In genomic region chr1:179863420-179863819, GRCm38 (mm10) we compare ENCODE assay signal across 12 mouse cellular contexts. TPM values are rescaled to one million over a fixed set of nuclear protein-coding genes. Genes with fewer than 3 reads are reported as not detected.
DNase-seq lines count a peak whose midpoint lies in the region; TF ChIP-seq lines count a peak whose summit lies in the region.
"Had no signal": no experiment of that assay in that cellular context is flagged by ENCODE, and none has a peak within 500 bp of the region (broad histone marks: within the 10 kb centered on the region; RNA-seq: fewer than 3 reads in every experiment).

No protein-coding gene starts in this region.

- intact Hi-C loops in heart, postnatal 25 days (cut with DNase I) = loop anchor here (5.0 kb wide), 1 partner anchor 94 kb away; no protein-coding TSS in a partner anchor

- no peaks in the 10 kb centered on the region for H3K9me3 ChIP-seq in ES-E14 (ENCODE audit: control insufficient read depth, insufficient read depth, low read depth, low read length)
- H3K9me3 ChIP-seq: embryonic facial prominence, embryonic 13.5 days had no signal

- 0 out of 2 replicates have a peak overlapping the region, but pooled peaks have one; percentile 53 for H3K27ac ChIP-seq in kidney, adult 2 months (ENCODE audit: insufficient read depth, low read depth, low read length)
- no peak overlapping the region for H3K27ac ChIP-seq in ES-E14 (ENCODE audit: insufficient read depth, low read depth, low read length, poor library complexity, severe bottlenecking)
- H3K27ac ChIP-seq: embryonic facial prominence, embryonic 13.5 days had no signal

- in situ Hi-C loops in ES-E14 (cut with MboI; ENCODE audit: low sequenced_read_pairs in 2 of 2, unreplicated experiment in 2 of 2) = no loop called here

- DNase-seq in kidney, adult 2 months = peak; percentile 69
- no peak for DNase-seq in kidney, adult 11 months
- DNase-seq in 3T3-L1 (ENCODE audit: low read depth, low spot score) (peak; percentile 66), ES-E14 (ENCODE audit: low read depth, low spot score) (no peak)
- peak; percentile 39 for DNase-seq in heart, postnatal 25 days (ENCODE audit: low spot score)
- no peak for DNase-seq in spleen, postnatal 14 days (ENCODE audit: low spot score in 2 of 2)
- no peak for DNase-seq in right cerebral cortex, postnatal 25 days
- DNase-seq in testis, postnatal 14 days (ENCODE audit: low spot score) = no peak
- DNase-seq: gastrocnemius, postnatal 14 days; liver; thymus, adult 18-20 months had no signal

- 51% methylated on average over 4 of the region's 4 CpGs for WGBS in kidney, adult 2 months

- H3K9ac ChIP-seq in ES-E14 (ENCODE audit: insufficient read depth, low read depth, low read length, poor library complexity, severe bottlenecking) = no peak overlapping the region
- H3K9ac ChIP-seq: embryonic facial prominence, embryonic 13.5 days had no signal

- TF ChIP-seq POLR2A in kidney, adult 2 months (IDR thresholded peaks at IDR 0.05; ENCODE audit: low read depth, low read length) = no peak

- no peaks in the 10 kb centered on the region for H3K36me3 ChIP-seq in kidney, adult 2 months (ENCODE audit: control insufficient read depth, insufficient read depth, low read length)
- H3K36me3 ChIP-seq in ES-E14 (ENCODE audit: control insufficient read depth, insufficient read depth, low read length, poor library complexity, severe bottlenecking) = no peaks in the 10 kb centered on the region
- H3K36me3 ChIP-seq: embryonic facial prominence, embryonic 13.5 days had no signal

- peaks cover 8% of the 10 kb centered on the region for H3K4me1 ChIP-seq in kidney, adult 2 months (ENCODE audit: control insufficient read depth, insufficient read depth, low read length)
- peaks cover 0 to 4% of the 10 kb centered on the region in 2 experiments; a peak in 1 of 4 replicates for H3K4me1 ChIP-seq in ES-E14 (ENCODE audit: control insufficient read depth in 2 of 2, insufficient read depth in 2 of 2, low read length in 2 of 2, poor library complexity in 1 of 2)
- H3K4me1 ChIP-seq: embryonic facial prominence, embryonic 13.5 days had no signal

- H3K27me3 ChIP-seq in kidney, adult 2 months (replicated peaks; ENCODE audit: control insufficient read depth, insufficient read depth, low read length) = no peaks in the 10 kb centered on the region
- H3K27me3 ChIP-seq: embryonic facial prominence, embryonic 13.5 days had no signal

- TF ChIP-seq CTCF in kidney, adult 2 months (conservative IDR thresholded peaks at IDR 0.05; ENCODE audit: insufficient read depth, insufficient read length, low read depth, low read length) = no peak

- no peak overlapping the region for H3K4me3 ChIP-seq in kidney, adult 2 months (ENCODE audit: insufficient read depth, low read depth, low read length)
- no peak overlapping the region for H3K4me3 ChIP-seq in ES-E14 (ENCODE audit: insufficient read depth in 1 of 2, low read depth in 1 of 2, low read length in 2 of 2, poor library complexity in 1 of 2, severe bottlenecking in 1 of 2)
- H3K4me3 ChIP-seq: embryonic facial prominence, embryonic 13.5 days had no signal

TF ChIP-seq in ES-E14, 5 proteins besides CTCF, POLR2A, EP300 and RAD21:
- TF ChIP-seq MAFK (IDR thresholded peaks at IDR 0.05; ENCODE audit: insufficient read depth, low read depth, low read length) (peak; percentile 72; the same call in 1 of the 2 replicates), ZC3H11A (IDR thresholded peaks at IDR 0.05; ENCODE audit: borderline replicate concordance, low read depth, low read length) (no peak)

RNA-seq across cellular contexts. Expression of gene Ahctf1, which starts 59.9 kb away (rescaled TPM):
- polyA plus RNA-seq in kidney, adult 2 months (2012; rRNA removed) = 6.3 and 6.4 TPM in 2 replicates
- 88.4 and 90.2 TPM in 2 replicates for total RNA-seq in ES-E14 (2012; rRNA removed)
- 10 to 100 TPM; 15.8 to 20.5 TPM for total RNA-seq in heart, postnatal 25 days (2021)

Comparison
In these comparisons a context has a peak if more than half of its experiments do, and no peak if none do; other contexts are left out.
1. DNase-seq: peak in kidney, adult 2 months (single experiment), 3T3-L1 (single experiment) and heart, postnatal 25 days (single experiment); none in kidney, adult 11 months (single experiment), ES-E14 (single experiment), spleen, postnatal 14 days (0 of 2), right cerebral cortex, postnatal 25 days (single experiment) and testis, postnatal 14 days (single experiment).